Mouse (Mus musculus): ENCODE measurements around the gene Akirin1. TPM values are rescaled to one million over a fixed set of nuclear protein-coding genes. Genes with fewer than 3 reads are reported as not detected.

Akirin1 gene
- polyA plus RNA-seq, 1 experiment from 2014 or later = 39.8 TPM

DNA sequence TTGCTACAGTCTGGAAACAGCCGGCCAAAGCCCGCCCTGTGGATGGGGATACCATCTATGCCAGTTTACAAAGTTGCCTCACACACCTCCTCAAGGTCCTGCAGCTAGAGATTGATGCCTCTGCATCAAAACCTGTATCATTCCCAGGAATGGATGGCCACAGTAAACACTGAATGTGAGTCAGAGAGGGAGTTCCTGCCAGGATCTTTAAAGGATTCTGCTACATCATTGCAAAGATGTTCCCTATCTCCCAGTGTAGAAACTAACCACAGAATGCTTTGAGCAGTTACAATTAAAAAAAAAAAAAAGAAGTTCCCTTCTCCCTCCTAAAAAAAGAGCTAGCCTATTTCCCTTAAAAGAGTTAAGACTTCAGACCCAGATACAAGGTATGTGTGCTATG, 44.8 kb downstream of the Akirin1 start:
- Histone ChIP-seq H3K36me3 (ENCODE audit: control insufficient read depth, insufficient read depth, low read length) (no peaks in the 10 kb centered on the region), H3K27me3 (replicated peaks; ENCODE audit: control insufficient read depth, insufficient read depth, low read length) (no peaks in the 10 kb centered on the region), H3K4me1 (replicated peaks; ENCODE audit: control insufficient read depth, insufficient read depth, low read length) (no peaks in the 10 kb centered on the region), H3K4me3 (ENCODE audit: low read depth, low read length) (no peak overlapping the region), H3K9me3 (ENCODE audit: control insufficient read depth, low read length) (no peaks in the 10 kb centered on the region), H3K4me2 (no peak overlapping the region), H3K27ac (ENCODE audit: low read depth, low read length) (no peak overlapping the region), H3K9ac (ENCODE audit: low read depth, low read length) (no peak overlapping the region)
- DNase-seq (ENCODE audit: low spot score) (no peak), ATAC-seq (replicated peaks; ENCODE audit: low FRiP score) (no peak)
- 77% methylated on average over 2 of the region's 2 CpGs for WGBS

DNA sequence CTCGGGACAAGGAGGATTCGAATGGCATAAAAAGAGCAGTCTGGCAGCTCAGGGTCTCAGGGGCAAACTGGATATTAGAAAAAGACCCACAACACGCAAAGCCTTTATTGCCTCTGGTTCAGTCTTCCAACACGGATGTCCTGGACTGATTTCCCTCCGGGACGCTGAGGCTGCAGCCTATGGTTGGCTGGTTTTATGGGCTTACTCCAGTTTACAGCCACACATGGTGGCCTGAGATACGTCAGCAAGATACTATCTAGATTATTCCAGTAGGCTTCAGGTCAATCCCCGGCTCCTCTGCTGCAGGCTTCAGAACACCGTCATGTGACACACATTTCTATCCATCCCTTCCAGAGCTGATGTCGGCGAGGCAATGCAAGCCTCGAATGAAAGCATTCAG, 56.8 kb downstream of the Akirin1 start:
- Histone ChIP-seq H3K36me3 (ENCODE audit: control insufficient read depth, insufficient read depth, low read length) (no peaks in the 10 kb centered on the region), H3K27ac (ENCODE audit: low read depth, low read length) (no peak overlapping the region), H3K4me3 (ENCODE audit: low read depth, low read length) (no peak overlapping the region), H3K4me1 (replicated peaks; ENCODE audit: control insufficient read depth, insufficient read depth, low read length) (no peaks in the 10 kb centered on the region), H3K9ac (ENCODE audit: low read depth, low read length) (no peak overlapping the region), H3K4me2 (no peak overlapping the region), H3K27me3 (replicated peaks; ENCODE audit: control insufficient read depth, insufficient read depth, low read length) (no peaks in the 10 kb centered on the region), H3K9me3 (ENCODE audit: control insufficient read depth, low read length) (no peaks in the 10 kb centered on the region)
- ATAC-seq (replicated peaks; ENCODE audit: low FRiP score) (no peak), DNase-seq (ENCODE audit: low spot score) (no peak)
- 84% methylated on average over 12 of the region's 12 CpGs for WGBS

GRCm38 (mm10) chr4:123692071-123692470, 58.1 kb downstream of the Akirin1 start:
- H3K4me2 ChIP-seq = no peak overlapping the region
- no peak overlapping the region for H3K27ac ChIP-seq (ENCODE audit: low read depth, low read length)
- H3K36me3 ChIP-seq (ENCODE audit: control insufficient read depth, insufficient read depth, low read length) = no peaks in the 10 kb centered on the region
- no peaks in the 10 kb centered on the region for H3K9me3 ChIP-seq (ENCODE audit: control insufficient read depth, low read length)
- H3K9ac ChIP-seq (ENCODE audit: low read depth, low read length) = no peak overlapping the region
- WGBS = 73% methylated on average over 3 of the region's 3 CpGs
- ATAC-seq (replicated peaks; ENCODE audit: low FRiP score) (no peak), DNase-seq (ENCODE audit: low spot score) (no peak)
- H3K4me3 ChIP-seq (ENCODE audit: low read depth, low read length) = no peak overlapping the region
- peaks cover 4% of the 10 kb centered on the region; the same call in 1 of the 2 replicates for H3K4me1 ChIP-seq (replicated peaks; ENCODE audit: control insufficient read depth, insufficient read depth, low read length)
- H3K27me3 ChIP-seq (replicated peaks; ENCODE audit: control insufficient read depth, insufficient read depth, low read length) = peaks cover 4% of the 10 kb centered on the region

DNA sequence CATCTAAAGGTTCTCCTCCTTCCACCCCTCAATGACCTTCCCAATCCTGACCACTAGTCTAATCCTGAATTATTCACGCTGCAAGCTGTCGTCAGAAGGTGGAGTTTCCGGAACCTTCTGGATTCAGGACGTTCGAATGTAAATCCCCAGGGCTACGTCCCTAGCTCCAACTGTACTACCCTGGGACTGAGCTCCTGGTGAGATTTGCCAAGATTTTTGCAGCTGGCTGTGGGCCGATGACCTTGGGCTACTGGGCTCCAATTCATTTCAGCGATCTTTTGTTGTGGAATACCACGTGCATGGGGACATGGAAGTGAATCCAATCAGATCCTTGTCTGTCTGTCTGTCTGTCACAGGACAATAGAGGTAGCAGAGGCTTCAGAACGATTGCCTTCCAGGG, 59.8 kb downstream of the Akirin1 start:
- DNase-seq (ENCODE audit: low spot score) (no peak), ATAC-seq (replicated peaks; ENCODE audit: low FRiP score) (no peak)
- 84% methylated on average over 10 of the region's 10 CpGs for WGBS
- Histone ChIP-seq H3K27ac (ENCODE audit: low read depth, low read length) (no peak overlapping the region), H3K4me2 (no peak overlapping the region), H3K27me3 (replicated peaks; ENCODE audit: control insufficient read depth, insufficient read depth, low read length) (peaks cover 22% of the 10 kb centered on the region), H3K36me3 (ENCODE audit: control insufficient read depth, insufficient read depth, low read length) (no peaks in the 10 kb centered on the region), H3K9me3 (ENCODE audit: control insufficient read depth, low read length) (no peaks in the 10 kb centered on the region), H3K4me1 (replicated peaks; ENCODE audit: control insufficient read depth, insufficient read depth, low read length) (peaks cover 12% of the 10 kb centered on the region; the same call in 1 of the 2 replicates), H3K4me3 (ENCODE audit: low read depth, low read length) (no peak overlapping the region), H3K9ac (ENCODE audit: low read depth, low read length) (no peak overlapping the region)

DNA sequence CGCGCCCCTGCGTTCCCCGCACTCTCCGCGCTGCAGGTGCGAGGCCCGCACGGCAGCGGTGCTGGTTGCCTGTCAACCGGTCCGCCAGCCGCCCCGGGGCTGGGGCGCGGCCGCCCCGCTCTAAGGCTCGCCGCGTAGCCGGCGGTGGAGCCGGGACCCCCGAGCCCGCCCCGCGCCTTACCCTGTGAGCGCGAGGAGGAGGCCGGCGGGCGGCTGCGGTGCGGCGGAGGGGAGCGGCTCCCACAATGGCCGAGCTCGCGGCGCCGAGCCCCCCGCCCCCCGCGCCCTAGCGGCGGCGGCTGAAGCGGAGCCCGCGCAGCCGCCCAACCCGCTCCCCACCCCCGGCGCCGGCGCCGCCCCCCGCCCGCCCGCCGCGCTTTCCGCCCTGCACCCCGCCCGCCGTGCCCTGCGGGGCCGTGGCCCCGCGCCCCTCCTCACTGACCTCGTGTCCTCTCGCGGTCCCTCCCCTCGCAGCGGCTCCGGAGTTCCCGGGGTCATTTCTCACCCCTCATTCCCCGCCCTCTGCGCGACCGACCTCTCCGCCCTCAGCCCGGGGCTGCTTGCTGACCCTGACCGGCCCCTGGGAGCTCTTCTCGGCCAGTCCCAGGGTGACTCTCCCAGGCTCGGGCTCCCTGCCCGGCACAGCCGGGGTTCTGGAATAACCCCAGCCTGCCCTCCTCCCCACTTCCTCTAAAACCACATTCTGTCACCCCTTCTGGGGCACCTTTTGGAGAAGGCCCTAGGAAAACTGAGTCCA, 62.9 kb downstream of the Akirin1 start:
- H3K36me3 ChIP-seq (ENCODE audit: control insufficient read depth, insufficient read depth, low read length) = no peaks in the 10 kb centered on the region
- peaks cover 31% of the 10 kb centered on the region for H3K27me3 ChIP-seq (replicated peaks; ENCODE audit: control insufficient read depth, insufficient read depth, low read length)
- no peaks in the 10 kb centered on the region for H3K9me3 ChIP-seq (ENCODE audit: control insufficient read depth, low read length)
- ATAC-seq (replicated peaks; ENCODE audit: low FRiP score) (peak; percentile 74), DNase-seq (ENCODE audit: low spot score) (peak; percentile 60)
- H3K4me3 ChIP-seq (ENCODE audit: low read depth, low read length) = peak overlapping the region; percentile 72
- under 1% methylated on average over 53 of the region's 89 CpGs for WGBS
- peaks cover 12% of the 10 kb centered on the region; the same call in 1 of the 2 replicates for H3K4me1 ChIP-seq (replicated peaks; ENCODE audit: control insufficient read depth, insufficient read depth, low read length)
- peak overlapping the region; percentile 64 for H3K9ac ChIP-seq (ENCODE audit: low read depth, low read length)
- 0 out of 2 replicates have a peak overlapping the region, but pooled peaks have one; percentile 19 for H3K27ac ChIP-seq (ENCODE audit: low read depth, low read length)
- H3K4me2 ChIP-seq = peak overlapping the region; percentile 99

DNA sequence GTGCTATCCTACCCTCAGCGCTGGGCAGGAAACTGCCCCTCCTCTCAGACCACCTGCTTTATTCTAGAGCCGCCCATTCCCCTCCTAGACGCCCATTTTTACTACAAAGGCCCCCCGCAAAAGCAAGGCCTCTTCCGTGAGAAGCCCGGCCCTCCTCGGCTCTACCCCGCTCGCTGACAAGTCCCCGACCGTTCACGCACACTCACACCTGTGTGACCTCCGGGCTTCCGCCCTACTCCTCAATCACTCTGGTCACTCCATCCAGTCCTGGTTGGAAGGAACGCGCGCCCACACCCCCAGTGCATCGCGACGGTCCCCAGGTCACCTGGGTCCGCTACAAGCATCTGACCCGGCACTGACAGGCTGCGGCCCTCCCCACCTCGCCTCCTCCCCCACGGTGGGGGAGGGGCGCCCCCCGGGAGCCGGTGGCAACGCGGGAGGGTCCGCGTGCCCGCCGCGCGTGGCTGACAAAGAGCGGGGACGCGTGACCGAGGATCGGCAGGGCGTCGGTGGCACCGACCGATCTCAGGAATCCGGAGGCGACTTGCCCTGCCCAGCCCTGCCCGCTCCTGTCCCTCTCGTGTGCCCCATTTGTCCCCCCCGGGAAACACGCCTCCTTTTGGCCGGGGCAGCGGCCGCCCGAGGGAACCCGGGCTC, 63.6 kb downstream of the Akirin1 start:
- 1% methylated on average over 56 of the region's 56 CpGs for WGBS
- peak; percentile 47 for DNase-seq (ENCODE audit: low spot score)
- Histone ChIP-seq H3K27ac (ENCODE audit: low read depth, low read length) (0 out of 2 replicates have a peak overlapping the region, but pooled peaks have one; percentile 19), H3K36me3 (ENCODE audit: control insufficient read depth, insufficient read depth, low read length) (no peaks in the 10 kb centered on the region), H3K27me3 (replicated peaks; ENCODE audit: control insufficient read depth, insufficient read depth, low read length) (peaks cover 31% of the 10 kb centered on the region), H3K4me2 (peak overlapping the region; percentile 99), H3K4me1 (replicated peaks; ENCODE audit: control insufficient read depth, insufficient read depth, low read length) (peaks cover 12% of the 10 kb centered on the region; the same call in 1 of the 2 replicates), H3K9ac (ENCODE audit: low read depth, low read length) (peak overlapping the region; percentile 64), H3K4me3 (ENCODE audit: low read depth, low read length) (peak overlapping the region; percentile 72), H3K9me3 (ENCODE audit: control insufficient read depth, low read length) (no peaks in the 10 kb centered on the region)
- ATAC-seq (replicated peaks; ENCODE audit: low FRiP score) = peak; percentile 39

GRCm38 (mm10) chr4:123685506-123686242, 64.5 kb downstream of the Akirin1 start:
- peak overlapping the region; percentile 99 for H3K4me2 ChIP-seq
- no peak overlapping the region for H3K27ac ChIP-seq (ENCODE audit: low read depth, low read length)
- WGBS = 60% methylated on average over 8 of the region's 8 CpGs
- peaks cover 12% of the 10 kb centered on the region; the same call in 1 of the 2 replicates for H3K4me1 ChIP-seq (replicated peaks; ENCODE audit: control insufficient read depth, insufficient read depth, low read length)
- H3K9ac ChIP-seq (ENCODE audit: low read depth, low read length) = no peak overlapping the region
- ATAC-seq (replicated peaks; ENCODE audit: low FRiP score) (no peak), DNase-seq (ENCODE audit: low spot score) (no peak)
- peak overlapping the region; percentile 72 for H3K4me3 ChIP-seq (ENCODE audit: low read depth, low read length)
- no peaks in the 10 kb centered on the region for H3K36me3 ChIP-seq (ENCODE audit: control insufficient read depth, insufficient read depth, low read length)
- no peaks in the 10 kb centered on the region for H3K9me3 ChIP-seq (ENCODE audit: control insufficient read depth, low read length)
- peaks cover 31% of the 10 kb centered on the region for H3K27me3 ChIP-seq (replicated peaks; ENCODE audit: control insufficient read depth, insufficient read depth, low read length)

GRCm38 (mm10) chr4:123685046-123685445, 65.1 kb downstream of the Akirin1 start:
- H3K4me3 ChIP-seq (ENCODE audit: low read depth, low read length) = no peak overlapping the region
- 71% methylated on average over 7 of the region's 7 CpGs for WGBS
- DNase-seq (ENCODE audit: low spot score) (no peak), ATAC-seq (replicated peaks; ENCODE audit: low FRiP score) (no peak)
- H3K27ac ChIP-seq (ENCODE audit: low read depth, low read length) = no peak overlapping the region
- no peak overlapping the region for H3K4me2 ChIP-seq
- H3K9ac ChIP-seq (ENCODE audit: low read depth, low read length) = no peak overlapping the region
- H3K36me3 ChIP-seq (ENCODE audit: control insufficient read depth, insufficient read depth, low read length) = no peaks in the 10 kb centered on the region
- H3K9me3 ChIP-seq (ENCODE audit: control insufficient read depth, low read length) = no peaks in the 10 kb centered on the region
- peaks cover 12% of the 10 kb centered on the region; the same call in 1 of the 2 replicates for H3K4me1 ChIP-seq (replicated peaks; ENCODE audit: control insufficient read depth, insufficient read depth, low read length)
- H3K27me3 ChIP-seq (replicated peaks; ENCODE audit: control insufficient read depth, insufficient read depth, low read length) = peaks cover 31% of the 10 kb centered on the region
